Mouse (Mus musculus): ENCODE data around the gene Il10. TPM values are rescaled to one million over a fixed set of nuclear protein-coding genes. Genes with fewer than 3 reads are reported as not detected.

Gene Il10
- polyA plus RNA-seq, 1 experiment from 2014 or later = not detected

GRCm38 (mm10) chr1:131074524-131074938 lies 54.9 kb downstream of the Il10 start:
- ATAC-seq (ENCODE audit: low FRiP score) (no peak), DNase-seq (ENCODE audit: low spot score) (no peak)
- Histone ChIP-seq H3K27me3 (ENCODE audit: control insufficient read depth, insufficient read depth, low read length) (no peaks in the 10 kb centered on the region), H3K4me2 (replicated peaks; ENCODE audit: low read depth, low read length) (no peak overlapping the region), H3K9ac (ENCODE audit: low read depth, low read length) (no peak overlapping the region), H3K36me3 (ENCODE audit: control insufficient read depth, insufficient read depth, low read length) (no peaks in the 10 kb centered on the region), H3K4me3 (ENCODE audit: low read depth, low read length) (no peak overlapping the region), H3K9me3 (ENCODE audit: control insufficient read depth, low read length) (no peaks in the 10 kb centered on the region), H3K4me1 (replicated peaks; ENCODE audit: control insufficient read depth, insufficient read depth, low read length) (peaks cover 6% of the 10 kb centered on the region), H3K27ac (ENCODE audit: low read depth, low read length) (no peak overlapping the region)
- WGBS = 88% methylated on average over 8 of the region's 8 CpGs

Other genes starting within 250 kb of the Il10 start
- 0.14 TPM in 1 of 2 replicates, not detected in the other for gene Fcamr, start 218.9 kb upstream of the Il10 start, polyA plus RNA-seq (2014; fragmentation: Nextera tagmentation; extraction: Ambion mirVana)
- not detected in 2 replicates for gene Pigr, start 193.2 kb upstream of the Il10 start, polyA plus RNA-seq (2014; fragmentation: Nextera tagmentation; extraction: Ambion mirVana)
- not detected in 2 replicates for gene Fcmr, start 154.2 kb upstream of the Il10 start, polyA plus RNA-seq (2014; fragmentation: Nextera tagmentation; extraction: Ambion mirVana)
- not detected in 2 replicates for gene Il24, start 132.4 kb upstream of the Il10 start, polyA plus RNA-seq (2014; fragmentation: Nextera tagmentation; extraction: Ambion mirVana)
- gene Il20, start 108.4 kb upstream of the Il10 start, polyA plus RNA-seq (2014; fragmentation: Nextera tagmentation; extraction: Ambion mirVana) = not detected in 2 replicates
- gene Il19, start 79.7 kb upstream of the Il10 start, polyA plus RNA-seq (2014; fragmentation: Nextera tagmentation; extraction: Ambion mirVana) = not detected in 2 replicates
- 39.8 and 43.7 TPM in 2 replicates for gene Mapkapk2, start 78.0 kb downstream of the Il10 start, polyA plus RNA-seq (2014; fragmentation: Nextera tagmentation; extraction: Ambion mirVana)
- 10.6 and 11.6 TPM in 2 replicates for gene Dyrk3, start 118.5 kb downstream of the Il10 start, polyA plus RNA-seq (2014; fragmentation: Nextera tagmentation; extraction: Ambion mirVana)
- 53.3 and 54.4 TPM in 2 replicates for gene Eif2d, start 133.3 kb downstream of the Il10 start, polyA plus RNA-seq (2014; fragmentation: Nextera tagmentation; extraction: Ambion mirVana)
- 1.1 and 1.5 TPM in 2 replicates for gene Rassf5, start 225.4 kb downstream of the Il10 start, polyA plus RNA-seq (2014; fragmentation: Nextera tagmentation; extraction: Ambion mirVana)